In the genomic region with DNA sequence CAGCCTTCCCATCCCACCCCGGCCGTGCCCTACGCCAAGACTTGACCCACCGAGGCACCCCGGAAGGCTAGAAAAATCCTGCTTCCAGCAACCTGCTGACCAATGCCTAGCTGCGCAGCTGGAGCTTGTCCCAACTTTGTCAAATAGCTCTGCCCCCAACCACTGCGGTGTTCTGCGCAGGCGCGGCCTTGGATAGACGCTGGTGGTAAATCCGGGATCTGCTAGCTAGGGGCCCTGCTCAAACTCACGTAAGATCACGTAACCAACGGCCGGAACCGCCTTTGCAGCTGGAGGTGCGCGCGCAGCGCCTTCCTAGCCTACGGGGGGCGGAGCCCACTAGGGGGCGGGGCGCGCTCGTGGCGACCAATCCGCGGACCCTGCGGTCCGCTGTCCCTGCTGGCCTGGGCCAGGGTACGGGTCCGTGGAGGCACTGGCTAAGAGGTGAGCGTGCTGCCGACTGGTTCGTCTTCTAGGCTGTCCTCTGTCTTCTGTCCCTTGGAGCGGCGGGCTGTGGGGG, we compare ENCODE assay signal across 8 mouse cellular contexts. TPM values are rescaled to one million over a fixed set of nuclear protein-coding genes. Genes with fewer than 3 reads are reported as not detected.
A peak's percentile ranks its signal among the peaks of the same experiment; 100 is the strongest.
DNase-seq lines count a peak whose midpoint lies in the region; ATAC-seq and TF ChIP-seq lines count a peak whose summit lies in the region.

A gene (plus strand): TSS at position 249 of the 517 bp plus-strand sequence.

- peak within 1 kb of the TSS; percentile 67 for H3K4me2 ChIP-seq in forebrain, embryonic 12.5 days
- H3K4me2 ChIP-seq in heart, postnatal 0 days (ENCODE audit: low read depth, low read length): peak within 1 kb of the TSS; percentile 67
- peak within 1 kb of the TSS; percentile 77 for H3K4me2 ChIP-seq in liver, embryonic 16.5 days (ENCODE audit: low read depth, low read length)
- peak within 1 kb of the TSS; percentile 91 for H3K4me2 ChIP-seq in neural tube, embryonic 13.5 days

- H3K27me3 ChIP-seq in E14TG2a.4 (ENCODE audit: insufficient read depth, low read length): no peaks in the 10 kb centered on the region
- no peaks in the 10 kb centered on the region for H3K27me3 ChIP-seq in forebrain, embryonic 12.5 days
- no peaks in the 10 kb centered on the region for H3K27me3 ChIP-seq in heart, postnatal 0 days (ENCODE audit: control insufficient read depth, insufficient read depth, low read length)
- no peaks in the 10 kb centered on the region for H3K27me3 ChIP-seq in liver, embryonic 16.5 days (ENCODE audit: control insufficient read depth, insufficient read depth, low read depth, low read length)
- no peaks in the 10 kb centered on the region for H3K27me3 ChIP-seq in neural tube, embryonic 13.5 days
- H3K27me3 ChIP-seq in testis, adult 2 months (ENCODE audit: control insufficient read depth, insufficient read depth, low read length): no peaks in the 10 kb centered on the region

- no peaks in the 10 kb centered on the region for H3K9me3 ChIP-seq in E14TG2a.4 (ENCODE audit: low read length)
- H3K9me3 ChIP-seq in forebrain, embryonic 12.5 days: no peaks in the 10 kb centered on the region
- H3K9me3 ChIP-seq in heart, postnatal 0 days (replicated peaks; ENCODE audit: control insufficient read depth, low read length): no peaks in the 10 kb centered on the region
- no peaks in the 10 kb centered on the region for H3K9me3 ChIP-seq in liver, embryonic 16.5 days (replicated peaks; ENCODE audit: control insufficient read depth, low read length)
- H3K9me3 ChIP-seq in neural tube, embryonic 13.5 days: no peaks in the 10 kb centered on the region

- H3K4me1 ChIP-seq in E14TG2a.4 (replicated peaks; ENCODE audit: low read depth, low read length): peaks cover 64% of the 10 kb centered on the region
- H3K4me1 ChIP-seq in forebrain, embryonic 12.5 days: peaks cover 50% of the 10 kb centered on the region
- peaks cover 35% of the 10 kb centered on the region for H3K4me1 ChIP-seq in heart, postnatal 0 days (ENCODE audit: control insufficient read depth, insufficient read depth)
- H3K4me1 ChIP-seq in liver, embryonic 16.5 days (ENCODE audit: control insufficient read depth, low read depth, low read length): peaks cover 40% of the 10 kb centered on the region
- peaks cover 55% of the 10 kb centered on the region for H3K4me1 ChIP-seq in neural tube, embryonic 13.5 days (replicated peaks)
- peaks cover 6% of the 10 kb centered on the region for H3K4me1 ChIP-seq in testis, adult 2 months (ENCODE audit: control insufficient read depth, insufficient read depth, low read length)

- peak within 1 kb of the TSS; percentile 96 for H3K4me3 ChIP-seq in E14TG2a.4 (replicated peaks; ENCODE audit: low read length)
- H3K4me3 ChIP-seq in forebrain, embryonic 12.5 days (replicated peaks): peak within 1 kb of the TSS; percentile 68
- peak within 1 kb of the TSS; percentile 83 for H3K4me3 ChIP-seq in heart, postnatal 0 days (ENCODE audit: low read depth, low read length)
- peak within 1 kb of the TSS; percentile 88 for H3K4me3 ChIP-seq in liver, embryonic 16.5 days (ENCODE audit: low read depth, low read length)
- peak within 1 kb of the TSS; percentile 74 for H3K4me3 ChIP-seq in neural tube, embryonic 13.5 days
- H3K4me3 ChIP-seq in testis, adult 2 months (ENCODE audit: control insufficient read depth, low read depth, low read length): peak within 1 kb of the TSS; percentile 96

- DNase-seq in c-Kit-positive CD71-positive TER-119-positive erythroid progenitor cells, embryonic 14.5 days (ENCODE audit: low spot score): peak; percentile 96
- DNase-seq in heart, postnatal 0 days (ENCODE audit: low spot score): peak; percentile 100
- DNase-seq in kidney, postnatal 4 days: peak; percentile 100

- TF ChIP-seq CTCF in E14TG2a.4 (conservative IDR thresholded peaks at IDR 0.05; ENCODE audit: low read length): no peak
- TF ChIP-seq CTCF in heart, postnatal 0 days (IDR thresholded peaks at IDR 0.05; ENCODE audit: low read depth): no peak; the same call in 1 of the 2 replicates
- TF ChIP-seq CTCF in testis, adult 2 months (IDR thresholded peaks at IDR 0.05; ENCODE audit: control insufficient read depth, insufficient read depth, insufficient replicate concordance, low read depth, low read length): peak; percentile 10; the same call in 1 of the 2 replicates

- peak; percentile 94 for ATAC-seq in forebrain, embryonic 12.5 days (ENCODE audit: low FRiP score)
- peak; percentile 94 for ATAC-seq in heart, postnatal 0 days (ENCODE audit: insufficient read depth, low read depth)
- peak; percentile 92 for ATAC-seq in liver, embryonic 16.5 days (ENCODE audit: low read depth)
- ATAC-seq in neural tube, embryonic 13.5 days (ENCODE audit: low read depth): peak; percentile 92

- peak within 1 kb of the TSS; percentile 93 for H3K27ac ChIP-seq in forebrain, embryonic 12.5 days
- peak within 1 kb of the TSS; percentile 92 for H3K27ac ChIP-seq in heart, postnatal 0 days (ENCODE audit: low read depth)
- H3K27ac ChIP-seq in liver, embryonic 16.5 days (ENCODE audit: low read length): peak within 1 kb of the TSS; percentile 90
- H3K27ac ChIP-seq in neural tube, embryonic 13.5 days (replicated peaks): peak within 1 kb of the TSS; percentile 89
- peak within 1 kb of the TSS; percentile 100 for H3K27ac ChIP-seq in testis, adult 2 months (ENCODE audit: control insufficient read depth, insufficient read depth, low read depth, low read length)

- WGBS in forebrain, embryonic 12.5 days: 1% methylated on average over 39 of the region's 39 CpGs
- WGBS in heart, postnatal 0 days: under 1% methylated on average over 39 of the region's 39 CpGs
- whole genome bisulfite sequencing in liver, embryonic 16.5 days (ENCODE audit: insufficient replicate concordance): under 1% methylated on average over 39 of the region's 39 CpGs
- WGBS in neural tube, embryonic 13.5 days: under 1% methylated on average over 39 of the region's 39 CpGs

- peaks cover 43% of the 10 kb centered on the region for H3K36me3 ChIP-seq in E14TG2a.4 (ENCODE audit: insufficient read depth, low read length)
- H3K36me3 ChIP-seq in forebrain, embryonic 12.5 days (replicated peaks): peaks cover 33% of the 10 kb centered on the region
- H3K36me3 ChIP-seq in heart, postnatal 0 days (replicated peaks; ENCODE audit: control insufficient read depth, insufficient read depth, low read length): peaks cover 31% of the 10 kb centered on the region
- peaks cover 20% of the 10 kb centered on the region for H3K36me3 ChIP-seq in liver, embryonic 16.5 days (ENCODE audit: control insufficient read depth, insufficient read depth)
- H3K36me3 ChIP-seq in neural tube, embryonic 13.5 days: peaks cover 38% of the 10 kb centered on the region
- H3K36me3 ChIP-seq in testis, adult 2 months (ENCODE audit: control insufficient read depth, insufficient read depth, low read length): peaks cover 6% of the 10 kb centered on the region

- peak; percentile 36; the same call in 1 of the 2 replicates for TF ChIP-seq EP300 in heart, postnatal 0 days (IDR thresholded peaks at IDR 0.05; ENCODE audit: low read depth)

- peak within 1 kb of the TSS; percentile 78 for H3K9ac ChIP-seq in forebrain, embryonic 12.5 days
- H3K9ac ChIP-seq in heart, postnatal 0 days (replicated peaks; ENCODE audit: low read depth, low read length): peak within 1 kb of the TSS; percentile 88
- peak within 1 kb of the TSS; percentile 88 for H3K9ac ChIP-seq in liver, embryonic 16.5 days (ENCODE audit: low read depth, low read length)
- H3K9ac ChIP-seq in neural tube, embryonic 13.5 days: peak within 1 kb of the TSS; percentile 91

- TF ChIP-seq POLR2A in testis, adult 2 months (IDR thresholded peaks at IDR 0.05; ENCODE audit: control insufficient read depth, low read depth, low read length): peak; percentile 94

RNA-seq across cellular contexts. Expression of the gene that starts here (rescaled TPM):
- 22.8 and 25.7 TPM in 2 replicates for polyA plus RNA-seq in forebrain, embryonic 12.5 days (2016; fragmentation: Nextera tagmentation; extraction: Ambion mirVana)
- 21.9 and 40.1 TPM in 2 replicates for total RNA-seq in heart, postnatal 0 days (2014; rRNA removed; ENCODE audit: low replicate concordance)
- polyA plus RNA-seq in heart, postnatal 0 days (2015; fragmentation: Nextera tagmentation; extraction: Ambion mirVana): 12.4 and 14.3 TPM in 2 replicates
- polyA plus RNA-seq in liver, embryonic 16.5 days (2015; fragmentation: Nextera tagmentation; extraction: Ambion mirVana): 11.7 and 13.9 TPM in 2 replicates
- polyA plus RNA-seq in neural tube, embryonic 13.5 days (2015; fragmentation: Nextera tagmentation; extraction: Ambion mirVana): 14.6 and 18.2 TPM in 2 replicates
- 7.4 and 8.9 TPM in 2 replicates for polyA plus RNA-seq in testis, adult 2 months (2012; rRNA removed)

Comparison
In these comparisons a context has a peak if more than half of its experiments do, and no peak if none do; other contexts are left out.
1. Peak in every context shown above with its lines: DNase-seq, ATAC-seq, H3K4me3 ChIP-seq and H3K27ac ChIP-seq.